Mouse (Mus musculus) G1E (cell line): ENCODE measurements at regions not wholly inside any gene's neighbourhood (a gene's known extent, or its start where the extent isn't known, plus 50 kb on each side); places are given as distances from the start of the nearest gene placed in this dataset.

Experiments used
- CTCF ChIP-seq: IDR thresholded peaks from 2 replicates; pipeline ENCODE4 v1.5.1; 2012; ENCODE audit warnings: low read depth, low read length, inconsistent platforms, mixed read lengths
- GATA1 ChIP-seq: IDR thresholded peaks from 2 replicates; pipeline ENCODE4 v1.6.1; 2012; ENCODE audit warnings: borderline replicate concordance, low read length, inconsistent platforms, mixed read lengths
- TAL1 ChIP-seq: conservative IDR thresholded peaks from 2 replicates; pipeline ENCODE4 v1.6.1; 2012; ENCODE audit warnings: low read depth, low read length, inconsistent platforms, mixed read lengths

DNA sequence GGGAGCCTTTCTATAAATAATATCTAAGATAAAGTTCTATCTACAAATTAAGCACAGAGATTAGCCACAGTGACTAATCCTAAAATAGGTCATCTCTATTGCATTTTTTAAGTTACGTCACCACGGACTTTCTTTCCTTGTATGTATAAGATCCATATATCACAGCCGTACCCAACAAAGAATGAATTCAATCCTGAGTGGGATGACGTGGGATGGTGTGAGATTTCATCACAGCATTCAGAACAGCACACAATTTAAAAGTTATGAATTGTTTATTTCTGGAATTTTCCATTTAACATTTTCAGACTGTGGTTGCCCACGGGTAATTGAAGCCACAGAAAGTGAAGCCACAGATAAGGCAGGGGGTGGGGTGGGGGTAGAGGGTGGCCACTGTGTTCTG is 129.0 kb upstream of the Dynlrb2 start:
- TF ChIP-seq CTCF (no peak), TAL1 (no peak), GATA1 (no peak)
